Mouse (Mus musculus) megakaryocyte, embryonic 14.5 days (primary cell): ENCODE data around the gene Arpc1a. TPM values are rescaled to one million over a fixed set of nuclear protein-coding genes. Genes with fewer than 3 reads are reported as not detected.
"Not testable (repeated sequence)": the region's sequence is repeated elsewhere in the genome, so short reads cannot be mapped to it uniquely, and the experiment has no call there.

Experiments
- H3K27me3 ChIP-seq: replicated peaks from 2 replicates; pipeline ENCODE3; 2012; ENCODE audit warnings: inconsistent platforms
- H3K36me3 ChIP-seq: replicated peaks from 2 replicates; pipeline ENCODE3; 2012; ENCODE audit warnings: low read length, inconsistent platforms, mixed read lengths
- H3K4me1 ChIP-seq: 2 replicates; pipeline ENCODE4 v1.6.1; 2012; ENCODE audit warnings: inconsistent platforms
- H3K4me3 ChIP-seq: replicated peaks from 2 replicates; pipeline ENCODE3; 2012; ENCODE audit warnings: moderate library complexity, mild to moderate bottlenecking, inconsistent platforms
- H3K9me3 ChIP-seq: 2 replicates; pipeline ENCODE4 v1.6.1; 2012; ENCODE audit warnings: inconsistent platforms
- FLI1 ChIP-seq: IDR thresholded peaks from 2 replicates; pipeline ENCODE4 v1.6.1; 2012; ENCODE audit warnings: low read length, inconsistent platforms, mixed read lengths
- GATA1 ChIP-seq: IDR thresholded peaks from 3 replicates; pipeline ENCODE4 v1.6.1; 2012; ENCODE audit warnings: mixed read lengths, low read length, inconsistent platforms, borderline replicate concordance
- polyA plus RNA-seq: library from polyadenylated mRNA; stranded (reverse); fragments of >175 nt; gene quantifications from 2 replicates; pipeline ENCODE4 v1.2.3, GENCODE M21; 2012; ENCODE audit warnings: low replicate concordance; ENCODE audit not compliant: insufficient read depth

Gene Arpc1a
- polyA plus RNA-seq, 1 experiment: 41.5 TPM

GRCm38 (mm10) chr5:145071342-145071741, 12.3 kb upstream of the Arpc1a start:
- Histone ChIP-seq H3K27me3 (peaks cover 8% of the 10 kb centered on the region), H3K4me3 (no peak overlapping the region), H3K9me3 (peaks cover 8% of the 10 kb centered on the region), H3K4me1 (peaks cover 12% of the 10 kb centered on the region), H3K36me3 (no peaks in the 10 kb centered on the region)
- TF ChIP-seq GATA1: no peak
- TF ChIP-seq FLI1: no peak

GRCm38 (mm10) chr5:145075081-145075480, 8.5 kb upstream of the Arpc1a start:
- H3K27me3 ChIP-seq: peaks cover 4% of the 10 kb centered on the region
- H3K4me1 ChIP-seq: peaks cover 17% of the 10 kb centered on the region
- peak overlapping the region; percentile 75 for H3K4me3 ChIP-seq
- peaks cover 8% of the 10 kb centered on the region for H3K9me3 ChIP-seq
- TF ChIP-seq FLI1: no peak
- no peak for TF ChIP-seq GATA1
- no peaks in the 10 kb centered on the region for H3K36me3 ChIP-seq

- no peaks in the 10 kb centered on the region for H3K27me3 ChIP-seq
- H3K4me1 ChIP-seq: peaks cover 56% of the 10 kb centered on the region
- H3K36me3 ChIP-seq: peaks cover 16% of the 10 kb centered on the region
- no peaks in the 10 kb centered on the region for H3K9me3 ChIP-seq
- TF ChIP-seq FLI1: no peak
- no peak for TF ChIP-seq GATA1
- no peak overlapping the region for H3K4me3 ChIP-seq
These were observed 1.6 kb upstream of the Arpc1a start for GRCm38 (mm10) chr5:145081866-145082613.

GRCm38 (mm10) chr5:145083201-145083600, 429 bp upstream of the Arpc1a start:
- H3K27me3 ChIP-seq, H3K9me3 ChIP-seq: not testable (repeated sequence)
- peak overlapping the region; percentile 97 for H3K4me3 ChIP-seq
- H3K36me3 ChIP-seq: peaks cover 22% of the 10 kb centered on the region
- H3K4me1 ChIP-seq: peaks cover 62% of the 10 kb centered on the region

- TF ChIP-seq GATA1: no peak
- Histone ChIP-seq H3K27me3 (no peaks in the 10 kb centered on the region), H3K36me3 (peaks cover 34% of the 10 kb centered on the region), H3K4me1 (peaks cover 74% of the 10 kb centered on the region), H3K9me3 (no peaks in the 10 kb centered on the region), H3K4me3 (peak overlapping the region; percentile 97)
These were observed 1.2 kb downstream of the Arpc1a start for GRCm38 (mm10) chr5:145084822-145085221.

- H3K36me3 ChIP-seq: peaks cover 66% of the 10 kb centered on the region
- H3K27me3 ChIP-seq: no peaks in the 10 kb centered on the region
- H3K4me1 ChIP-seq: peaks cover 76% of the 10 kb centered on the region
- TF ChIP-seq FLI1 (no peak), GATA1 (no peak)
- no peak overlapping the region for H3K4me3 ChIP-seq
- H3K9me3 ChIP-seq: no peaks in the 10 kb centered on the region
These were observed 4.6 kb downstream of the Arpc1a start for GRCm38 (mm10) chr5:145088186-145088585.

- H3K4me3 ChIP-seq: peak overlapping the region; percentile 77
- TF ChIP-seq GATA1 (no peak), FLI1 (no peak)
- peaks cover 83% of the 10 kb centered on the region for H3K36me3 ChIP-seq
These were observed 6.2 kb downstream of the Arpc1a start for GRCm38 (mm10) chr5:145089878-145090277.

GRCm38 (mm10) chr5:145096195-145096594, 12.6 kb downstream of the Arpc1a start:
- H3K36me3 ChIP-seq: peaks cover 97% of the 10 kb centered on the region
- H3K27me3 ChIP-seq: no peaks in the 10 kb centered on the region
- H3K4me1 ChIP-seq: peaks cover 78% of the 10 kb centered on the region
- no peaks in the 10 kb centered on the region for H3K9me3 ChIP-seq
- no peak overlapping the region for H3K4me3 ChIP-seq
- no peak for TF ChIP-seq GATA1
- no peak for TF ChIP-seq FLI1

More at GRCm38 (mm10) chr5:145089878-145090277, 6.2 kb downstream of the Arpc1a start:
- H3K9me3 ChIP-seq: no peaks in the 10 kb centered on the region
- peaks cover 80% of the 10 kb centered on the region for H3K4me1 ChIP-seq
- H3K27me3 ChIP-seq: no peaks in the 10 kb centered on the region

- no peak overlapping the region for H3K4me3 ChIP-seq
- TF ChIP-seq GATA1 (peak; percentile 33; the same call in 1 of the 3 replicates), FLI1 (no peak)
- no peaks in the 10 kb centered on the region for H3K27me3 ChIP-seq
- H3K9me3 ChIP-seq: no peaks in the 10 kb centered on the region
- peaks cover 81% of the 10 kb centered on the region for H3K4me1 ChIP-seq
- H3K36me3 ChIP-seq: peaks cover 91% of the 10 kb centered on the region
These were observed 14.8 kb downstream of the Arpc1a start for GRCm38 (mm10) chr5:145098340-145098821.

- Histone ChIP-seq H3K36me3 (peaks cover 91% of the 10 kb centered on the region), H3K4me1 (peaks cover 78% of the 10 kb centered on the region), H3K9me3 (no peaks in the 10 kb centered on the region), H3K27me3 (no peaks in the 10 kb centered on the region), H3K4me3 (no peak overlapping the region)
- no peak for TF ChIP-seq GATA1
These were observed 17.3 kb downstream of the Arpc1a start for GRCm38 (mm10) chr5:145100960-145101359.

GRCm38 (mm10) chr5:145101451-145101850, 17.8 kb downstream of the Arpc1a start:
- H3K27me3 ChIP-seq, H3K9me3 ChIP-seq, H3K4me3 ChIP-seq: not testable (repeated sequence)
- Histone ChIP-seq H3K36me3 (peaks cover 91% of the 10 kb centered on the region), H3K4me1 (peaks cover 73% of the 10 kb centered on the region)
